Mouse (Mus musculus): Measurements from ENCODE around the gene Atl2.

Gene Atl2

GRCm38 (mm10) chr17:79898156-79898746 lies 2.3 kb upstream of the Atl2 start:
- no peak for DNase-seq (ENCODE audit: low spot score in 2 of 2)

- no peak for DNase-seq (ENCODE audit: low spot score in 2 of 2)
These were observed 1.7 kb upstream of the Atl2 start for GRCm38 (mm10) chr17:79897666-79898065.

- DNase-seq (ENCODE audit: low spot score in 2 of 2): peak; percentile 80 to 86
These were observed 696 bp downstream of the Atl2 start for GRCm38 (mm10) chr17:79894971-79895882.

- DNase-seq (ENCODE audit: low spot score in 2 of 2): no peak
These were observed 1.9 kb downstream of the Atl2 start for GRCm38 (mm10) chr17:79894054-79894453.

- no peak for DNase-seq (ENCODE audit: low spot score in 2 of 2)
These were observed 4.0 kb downstream of the Atl2 start for GRCm38 (mm10) chr17:79891944-79892343.

- DNase-seq (ENCODE audit: low spot score in 2 of 2): no peak
These were observed 8.0 kb downstream of the Atl2 start for GRCm38 (mm10) chr17:79887926-79888325.

- no peak for DNase-seq (ENCODE audit: low spot score in 2 of 2)
These were observed 12.7 kb downstream of the Atl2 start for GRCm38 (mm10) chr17:79883198-79883597.

GRCm38 (mm10) chr17:79865027-79865426 lies 30.9 kb downstream of the Atl2 start:
- no peak for DNase-seq (ENCODE audit: low spot score in 2 of 2)

GRCm38 (mm10) chr17:79864503-79864902 lies 31.4 kb downstream of the Atl2 start:
- no peak for DNase-seq (ENCODE audit: low spot score in 2 of 2)

GRCm38 (mm10) chr17:79862038-79862437 lies 33.9 kb downstream of the Atl2 start:
- no peak for DNase-seq (ENCODE audit: low spot score in 2 of 2)

GRCm38 (mm10) chr17:79855533-79855932 lies 40.4 kb downstream of the Atl2 start:
- DNase-seq (ENCODE audit: low spot score in 2 of 2): peak; percentile 41 to 42

- DNase-seq (ENCODE audit: low spot score in 2 of 2): no peak
These were observed 47.5 kb downstream of the Atl2 start for GRCm38 (mm10) chr17:79848385-79848784.

- no peak for DNase-seq (ENCODE audit: low spot score in 2 of 2)
These were observed 49.7 kb downstream of the Atl2 start for GRCm38 (mm10) chr17:79846182-79846581.

- DNase-seq (ENCODE audit: low spot score in 2 of 2): no peak
These were observed 50.2 kb downstream of the Atl2 start for GRCm38 (mm10) chr17:79845695-79846094.

GRCm38 (mm10) chr17:79840254-79841238 lies 55.4 kb downstream of the Atl2 start:
- peak; percentile 79 to 87 for DNase-seq (ENCODE audit: low spot score in 2 of 2)

- no peak for DNase-seq (ENCODE audit: low spot score in 2 of 2)
These were observed 58.9 kb downstream of the Atl2 start for GRCm38 (mm10) chr17:79836978-79837377.

- no peak for DNase-seq (ENCODE audit: low spot score in 2 of 2)
These were observed 60.1 kb downstream of the Atl2 start for GRCm38 (mm10) chr17:79835714-79836373.

- DNase-seq (ENCODE audit: low spot score in 2 of 2): no peak
These were observed 63.6 kb downstream of the Atl2 start for GRCm38 (mm10) chr17:79832284-79832683.

- DNase-seq (ENCODE audit: low spot score in 2 of 2): no peak
These were observed 69.4 kb downstream of the Atl2 start for GRCm38 (mm10) chr17:79826482-79827034.

- DNase-seq (ENCODE audit: low spot score in 2 of 2): peak; percentile 43 to 51
These were observed 70.5 kb downstream of the Atl2 start for GRCm38 (mm10) chr17:79825241-79826030.

All from right cerebral cortex, postnatal 10 days (tissue).